Mouse (Mus musculus) thymus, adult 2 months (tissue): ENCODE results near the gene Gm8020.
"Not testable (repeated sequence)": the region's sequence is repeated elsewhere in the genome, so short reads cannot be mapped to it uniquely, and the experiment has no call there.

Experiments
- CTCF ChIP-seq: fragments of 200-500 bp; IDR thresholded peaks from 2 replicates; pipeline ENCODE4 v1.5.1; 2012; ENCODE audit warnings: mild to moderate bottlenecking, control low read depth, low read length, moderate library complexity, borderline replicate concordance; ENCODE audit not compliant: control insufficient read depth, poor library complexity, insufficient read depth; ENCODE audit errors: extremely low read depth
- POLR2A ChIP-seq: fragments of 200-500 bp; IDR thresholded peaks from 2 replicates; pipeline ENCODE4 v1.6.1; 2012; ENCODE audit warnings: mild to moderate bottlenecking, low read length, control low read depth, moderate library complexity; ENCODE audit not compliant: control insufficient read depth, poor library complexity, insufficient read depth; ENCODE audit errors: extremely low read depth

GRCm38 (mm10) chr14:42542316-42543169, 40.4 kb upstream of the Gm8020 start:
- TF ChIP-seq CTCF, POLR2A: not testable (repeated sequence)
